Mouse (Mus musculus) liver, embryonic 13.5 days (tissue): ENCODE results near the gene Cul1. TPM values are rescaled to one million over a fixed set of nuclear protein-coding genes. Genes with fewer than 3 reads are reported as not detected.

ENCODE experiments used
- ATAC-seq: fragments of 200-750 bp; cut with Nextera tagmentation; 2 replicates; pipeline ENCODE4 v1.8.0; 2017; ENCODE audit warnings: low read depth, mild to moderate bottlenecking, moderate number of reproducible peaks, moderate library complexity
- DNase-seq: peaks from one replicate; pipeline ENCODE4 v3.0.0; 2022
- H3K27ac ChIP-seq: fragments of 300-500 bp; sonication (generic); 2 replicates; pipeline ENCODE4 v1.5.1; 2015; ENCODE audit warnings: moderate library complexity, mild to moderate bottlenecking, inconsistent platforms
- H3K27me3 ChIP-seq: fragments of 300-500 bp; sonication (generic); 2 replicates; pipeline ENCODE4 v1.6.1; 2015; ENCODE audit warnings: mild to moderate bottlenecking, inconsistent platforms
- H3K36me3 ChIP-seq: fragments of 300-500 bp; sonication (generic); 2 replicates; pipeline ENCODE4 v1.6.1; 2015; ENCODE audit warnings: mild to moderate bottlenecking, inconsistent platforms
- H3K4me1 ChIP-seq: fragments of 300-500 bp; sonication (generic); replicated peaks from 2 replicates; pipeline ENCODE4 v1.6.1; 2015; ENCODE audit warnings: inconsistent platforms
- H3K4me2 ChIP-seq: fragments of 300-500 bp; sonication (generic); 2 replicates; pipeline ENCODE4 v1.6.1; 2015; ENCODE audit warnings: inconsistent platforms, mild to moderate bottlenecking, moderate library complexity
- H3K4me3 ChIP-seq: fragments of 300-500 bp; sonication (generic); replicated peaks from 2 replicates; pipeline ENCODE4 v1.5.1; 2015; ENCODE audit warnings: mild to moderate bottlenecking, inconsistent platforms
- H3K9ac ChIP-seq: fragments of 300-500 bp; sonication (generic); 2 replicates; pipeline ENCODE4 v1.6.1; 2015; ENCODE audit warnings: mild to moderate bottlenecking, inconsistent platforms
- H3K9me3 ChIP-seq: fragments of 300-500 bp; sonication (generic); replicated peaks from 2 replicates; pipeline ENCODE4 v1.6.1; 2016; ENCODE audit warnings: inconsistent platforms
- WGBS: fragments of 180-500 bp; shearing (Covaris S2); methylation state at CpG from one replicate; pipeline ENCODE4 v1.1.7; 2015; ENCODE audit not compliant: insufficient replicate concordance; 5-methylcytosine and 5-hydroxymethylcytosine counted together
- polyA plus RNA-seq: library from polyadenylated mRNA; unstranded; fragments of >200 nt; fragmentation: Nextera tagmentation; extraction: Ambion mirVana; gene quantifications from 2 replicates; pipeline ENCODE4 v1.2.1, GENCODE M21; 2015

The Cul1 gene
- polyA plus RNA-seq, 1 experiment from 2014 or later, result 75.4 TPM

DNA sequence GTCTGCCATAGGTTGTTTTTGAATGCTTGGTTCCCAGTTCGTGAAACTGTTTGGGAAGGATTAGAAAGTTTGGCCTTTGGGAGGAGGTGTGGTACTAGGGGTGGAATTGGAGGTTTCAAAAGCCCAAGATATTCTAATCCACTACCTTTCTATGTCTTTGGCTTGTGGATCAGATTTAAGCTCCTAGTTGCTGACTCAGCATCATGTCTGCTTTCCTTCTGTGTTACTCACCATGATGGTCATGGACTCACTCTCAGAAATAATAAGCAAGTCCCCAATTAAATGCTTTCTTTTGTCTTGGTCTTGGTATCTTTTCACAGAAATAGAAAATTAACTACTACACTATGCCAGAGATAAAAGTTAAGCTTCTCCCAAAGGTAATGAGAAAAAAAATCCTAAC lies 5.5 kb upstream of the Cul1 start:
- DNase-seq (no peak), ATAC-seq (no peak)
- no peak overlapping the region for H3K9ac ChIP-seq
- peaks cover 3% of the 10 kb centered on the region for H3K4me1 ChIP-seq
- H3K4me2 ChIP-seq, result no peak overlapping the region
- no peak overlapping the region for H3K27ac ChIP-seq
- H3K4me3 ChIP-seq, result no peak overlapping the region
- no peaks in the 10 kb centered on the region for H3K9me3 ChIP-seq
- H3K36me3 ChIP-seq, result no peaks in the 10 kb centered on the region
- 69% methylated on average over 1 of the region's 1 CpGs for WGBS
- H3K27me3 ChIP-seq, result no peaks in the 10 kb centered on the region

DNA sequence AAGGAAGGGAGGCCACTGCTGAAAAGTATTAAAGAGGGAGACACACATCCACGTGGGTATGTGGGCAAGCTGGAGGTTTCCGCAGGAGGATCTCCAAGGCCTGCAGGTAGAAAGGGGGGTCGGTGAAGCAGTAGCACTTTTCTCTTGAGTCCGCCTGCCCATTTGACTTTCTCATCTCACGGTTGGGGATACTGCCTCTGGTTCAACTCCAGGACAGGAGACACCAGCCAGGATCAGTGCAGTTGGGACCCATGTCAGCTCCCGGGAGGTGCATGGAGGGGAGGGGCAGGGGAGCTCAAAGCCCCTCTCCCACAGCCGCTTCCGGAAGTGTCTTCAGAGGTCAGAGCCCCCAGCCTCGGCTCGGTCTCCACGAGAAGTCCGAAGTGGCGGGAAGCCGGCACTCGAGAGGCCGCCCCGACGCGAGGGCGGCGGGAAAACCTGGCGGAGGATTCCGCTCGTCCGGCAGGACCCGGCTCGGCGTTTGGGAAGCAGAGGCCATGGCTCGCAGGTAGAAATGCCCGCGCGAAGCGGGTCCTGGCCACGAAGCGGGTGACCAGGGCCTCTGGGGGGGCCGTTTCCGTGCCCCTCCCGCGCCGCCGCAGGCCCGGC lies 428 bp downstream of the Cul1 start:
- peak; percentile 68 for DNase-seq
- peak overlapping the region; percentile 86 for H3K4me2 ChIP-seq

DNA sequence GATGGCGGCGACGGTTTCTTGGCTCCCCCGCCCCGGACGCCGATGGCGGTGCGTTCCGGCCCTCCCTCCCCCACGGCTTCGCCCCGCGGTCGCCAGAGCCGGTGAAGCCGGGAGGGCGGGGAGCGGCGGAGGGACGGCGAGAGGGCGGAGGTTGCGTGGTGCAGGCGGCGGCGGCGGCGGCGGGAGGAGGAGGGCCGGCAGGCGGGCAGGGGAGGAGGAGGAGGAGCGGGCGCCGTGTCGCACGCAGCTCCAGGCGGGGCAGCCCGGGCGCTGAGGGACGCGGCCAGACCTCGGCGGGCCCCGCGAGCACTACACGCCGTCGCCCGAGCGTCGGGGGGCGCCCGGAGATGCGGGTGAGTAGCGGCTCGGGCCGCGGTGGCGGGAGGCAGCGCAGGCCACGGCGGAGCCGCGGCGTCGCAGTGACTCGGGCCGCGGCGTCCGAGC lies 955 bp downstream of the Cul1 start:
- ATAC-seq (peak; percentile 89), DNase-seq (peak; percentile 82)
- no peaks in the 10 kb centered on the region for H3K36me3 ChIP-seq
- H3K27ac ChIP-seq, result peak overlapping the region; percentile 95
- peak overlapping the region; percentile 98 for H3K4me3 ChIP-seq
- WGBS, result 0% methylated on average over 54 of the region's 72 CpGs
- peaks cover 44% of the 10 kb centered on the region for H3K4me1 ChIP-seq
- peak overlapping the region; percentile 86 for H3K4me2 ChIP-seq
- H3K27me3 ChIP-seq, result no peaks in the 10 kb centered on the region
- H3K9ac ChIP-seq, result peak overlapping the region; percentile 99
- no peaks in the 10 kb centered on the region for H3K9me3 ChIP-seq

More for the DNA sequence above, 428 bp downstream of the Cul1 start:
- H3K27me3 ChIP-seq, result no peaks in the 10 kb centered on the region
- H3K36me3 ChIP-seq, result no peaks in the 10 kb centered on the region
- peak overlapping the region; percentile 95 for H3K27ac ChIP-seq
- H3K4me3 ChIP-seq, result peak overlapping the region; percentile 98
- H3K4me1 ChIP-seq, result peaks cover 41% of the 10 kb centered on the region
- H3K9me3 ChIP-seq, result no peaks in the 10 kb centered on the region
- ATAC-seq, result peak; percentile 47
- peak overlapping the region; percentile 99 for H3K9ac ChIP-seq
- under 1% methylated on average over 42 of the region's 42 CpGs for WGBS

DNA sequence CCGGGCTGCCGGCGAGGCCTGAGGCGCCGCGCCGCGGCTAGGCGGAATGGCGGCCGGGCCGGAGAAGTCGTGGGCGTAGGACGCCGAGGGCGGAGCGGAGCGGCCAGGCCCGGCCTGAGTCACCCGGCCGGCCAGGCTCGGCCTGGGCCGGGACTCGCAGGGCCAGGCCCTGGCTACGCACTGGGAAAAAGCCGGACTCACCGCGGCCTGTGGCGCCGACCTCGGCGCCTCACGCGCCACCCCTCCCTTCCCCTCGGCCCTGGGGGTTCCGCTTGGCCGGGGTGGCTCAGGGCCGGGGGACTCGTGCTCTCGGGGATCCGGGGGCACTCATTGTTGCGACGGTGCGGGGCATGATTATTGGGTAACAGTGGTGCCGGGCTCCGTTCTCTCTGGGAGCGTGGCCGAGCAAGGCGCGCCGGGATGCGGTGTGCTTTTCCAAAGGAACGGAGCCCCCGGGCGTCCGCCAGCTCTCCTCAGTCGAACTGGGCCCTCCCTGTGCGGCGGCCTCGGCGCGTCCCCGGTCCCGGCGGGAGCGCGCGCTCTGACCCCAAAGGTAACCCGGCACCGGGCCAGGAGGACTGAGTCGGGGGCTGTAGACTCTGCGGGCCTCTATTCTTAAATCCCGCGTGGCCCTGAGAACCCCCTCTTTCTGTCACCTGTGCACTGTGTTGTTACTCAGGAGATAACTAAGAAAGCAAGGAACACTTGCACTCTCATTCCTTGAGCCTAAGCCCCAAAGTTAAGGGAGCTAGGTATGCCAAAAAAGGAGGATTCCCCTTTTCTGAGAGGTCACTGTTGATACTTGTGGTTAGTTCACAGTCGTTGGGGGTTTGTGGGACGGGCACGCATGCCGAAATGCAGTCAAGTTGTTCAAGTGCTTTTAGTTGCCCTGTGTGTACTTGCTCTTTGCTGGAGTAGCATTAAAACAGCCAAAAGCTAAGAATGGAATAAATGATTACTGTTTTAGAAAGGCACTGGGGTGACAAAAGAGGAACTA lies 1.7 kb downstream of the Cul1 start:
- no peaks in the 10 kb centered on the region for H3K9me3 ChIP-seq
- DNase-seq, result peak; percentile 66
- ATAC-seq, result peak; percentile 80
- H3K27ac ChIP-seq, result peak overlapping the region; percentile 95
- peak overlapping the region; percentile 99 for H3K9ac ChIP-seq
- H3K4me2 ChIP-seq, result peak overlapping the region; percentile 86
- H3K4me1 ChIP-seq, result peaks cover 44% of the 10 kb centered on the region
- H3K4me3 ChIP-seq, result peak overlapping the region; percentile 98
- no peaks in the 10 kb centered on the region for H3K36me3 ChIP-seq
- WGBS, result under 1% methylated on average over 79 of the region's 79 CpGs
- no peaks in the 10 kb centered on the region for H3K27me3 ChIP-seq

DNA sequence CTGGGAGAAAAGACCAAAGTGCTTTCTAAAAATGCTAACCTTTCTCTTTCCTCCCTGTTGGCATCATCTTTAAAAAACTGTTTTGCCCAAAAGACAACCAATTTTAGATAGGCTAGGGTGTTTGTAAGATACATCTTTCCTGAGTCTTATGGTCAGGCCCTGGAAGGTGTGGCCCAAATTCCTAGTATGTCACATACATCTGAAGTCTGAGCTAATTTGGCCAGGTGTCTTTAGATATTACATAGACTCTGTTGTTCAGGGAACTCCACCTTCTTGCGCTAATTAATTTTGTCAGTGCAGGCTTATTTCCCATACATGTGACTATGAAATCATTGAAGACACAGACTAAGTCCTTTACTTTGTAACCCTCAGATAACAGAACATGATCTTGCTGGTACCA lies 2.6 kb downstream of the Cul1 start:
- Histone ChIP-seq H3K4me3 (peak overlapping the region; percentile 98), H3K36me3 (no peaks in the 10 kb centered on the region), H3K27ac (peak overlapping the region; percentile 95; the same call in 1 of the 2 replicates), H3K9me3 (no peaks in the 10 kb centered on the region), H3K9ac (peak overlapping the region; percentile 99), H3K4me2 (peak overlapping the region; percentile 86), H3K27me3 (no peaks in the 10 kb centered on the region), H3K4me1 (peaks cover 44% of the 10 kb centered on the region)
- no peak for ATAC-seq
- WGBS, result 43% methylated on average over 1 of the region's 1 CpGs
- no peak for DNase-seq

DNA sequence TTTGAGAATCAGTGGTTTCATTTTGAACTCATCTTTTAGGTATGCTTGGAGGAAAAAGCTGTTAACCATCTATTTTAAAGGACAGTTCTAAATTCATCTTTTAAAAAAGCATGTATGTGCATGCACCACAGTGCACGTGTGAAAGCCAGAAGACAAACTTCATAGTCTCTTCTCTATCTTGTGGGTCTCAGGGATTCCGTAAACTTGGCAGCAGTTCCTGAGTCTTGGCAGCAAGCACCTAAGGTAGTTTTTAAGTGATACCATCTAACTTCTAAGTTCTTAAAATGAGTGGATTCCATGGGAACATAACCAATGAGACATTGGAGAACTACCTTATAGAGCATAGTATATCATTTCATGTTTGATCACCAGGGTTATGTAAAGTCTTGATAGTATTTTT lies 3.7 kb downstream of the Cul1 start:
- Histone ChIP-seq H3K4me2 (no peak overlapping the region), H3K27ac (no peak overlapping the region), H3K9ac (peak overlapping the region; percentile 44), H3K36me3 (no peaks in the 10 kb centered on the region), H3K27me3 (no peaks in the 10 kb centered on the region), H3K4me1 (peaks cover 44% of the 10 kb centered on the region), H3K4me3 (no peak overlapping the region), H3K9me3 (no peaks in the 10 kb centered on the region)
- WGBS, result 72% methylated on average over 2 of the region's 2 CpGs
- ATAC-seq (no peak), DNase-seq (no peak)

DNA sequence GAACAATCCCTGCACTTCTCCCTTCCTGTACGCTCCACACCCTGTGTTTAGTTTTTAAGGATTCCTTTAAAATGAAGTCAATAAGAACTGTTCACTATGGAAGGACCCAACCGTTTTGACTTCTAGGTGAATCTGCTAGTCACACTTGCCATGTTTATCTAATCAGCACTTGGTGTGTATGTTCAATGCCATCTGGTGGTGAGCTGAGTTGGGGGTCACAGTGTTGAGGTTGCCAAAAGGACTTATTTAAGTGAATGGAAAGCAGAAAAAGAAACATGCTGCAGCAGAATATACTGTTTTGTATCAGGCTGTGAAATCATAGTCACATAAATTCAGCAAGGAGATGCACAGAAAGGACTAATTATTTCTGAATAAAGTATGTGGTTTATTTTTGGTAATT lies 12.2 kb downstream of the Cul1 start:
- 27% methylated on average over 2 of the region's 2 CpGs for WGBS
- H3K27ac ChIP-seq, result no peak overlapping the region
- H3K27me3 ChIP-seq, result no peaks in the 10 kb centered on the region
- H3K4me1 ChIP-seq, result peaks cover 52% of the 10 kb centered on the region
- peaks cover 3% of the 10 kb centered on the region; the same call in 1 of the 2 replicates for H3K9me3 ChIP-seq
- ATAC-seq (peak; percentile 69; the same call in 1 of the 2 replicates), DNase-seq (peak; percentile 38)
- H3K36me3 ChIP-seq, result no peaks in the 10 kb centered on the region
- H3K9ac ChIP-seq, result no peak overlapping the region
- no peak overlapping the region for H3K4me3 ChIP-seq
- no peak overlapping the region for H3K4me2 ChIP-seq

DNA sequence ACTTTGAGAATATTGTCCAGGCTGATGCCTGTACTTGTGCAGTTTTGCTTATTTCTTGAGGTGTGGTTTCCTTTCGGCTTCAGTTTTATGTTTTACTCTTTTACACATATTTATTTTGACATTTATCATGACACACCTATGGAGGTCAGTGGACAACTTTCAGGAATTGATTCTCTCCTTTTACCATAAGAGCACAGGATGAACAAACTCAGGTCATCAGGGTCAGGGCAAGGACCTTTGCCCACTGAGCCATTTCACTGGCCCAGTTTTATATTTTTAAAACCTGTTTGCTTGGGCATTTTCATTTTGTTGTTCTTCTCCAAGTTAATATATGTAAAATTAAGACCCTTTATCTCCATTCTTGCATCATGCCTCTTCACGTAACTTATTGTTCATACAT lies 13.3 kb downstream of the Cul1 start:
- Histone ChIP-seq H3K36me3 (no peaks in the 10 kb centered on the region), H3K9ac (no peak overlapping the region), H3K4me1 (peaks cover 52% of the 10 kb centered on the region), H3K4me2 (no peak overlapping the region), H3K4me3 (no peak overlapping the region), H3K27me3 (no peaks in the 10 kb centered on the region), H3K9me3 (peaks cover 3% of the 10 kb centered on the region; the same call in 1 of the 2 replicates), H3K27ac (no peak overlapping the region)
- WGBS, result 76% methylated on average over 2 of the region's 2 CpGs
- ATAC-seq, result no peak
- no peak for DNase-seq

DNA sequence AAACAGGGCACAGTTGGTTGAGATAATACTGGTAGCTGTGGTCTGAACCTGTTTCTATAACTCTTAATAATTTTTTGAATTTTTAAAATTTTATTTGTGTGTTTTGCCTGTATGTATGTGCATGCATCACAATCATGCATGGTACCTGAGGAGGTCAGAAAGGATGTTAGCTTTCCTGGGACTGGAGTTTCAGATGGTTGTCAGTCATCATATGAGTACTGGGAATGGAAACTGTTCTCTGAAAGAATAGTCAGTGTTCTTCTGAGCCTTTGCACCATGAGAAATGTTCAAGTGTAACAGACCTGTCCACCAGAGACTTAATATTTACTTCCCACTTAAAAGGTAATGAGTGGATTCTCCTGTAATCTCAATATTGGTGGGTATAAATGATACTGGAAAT lies 13.9 kb downstream of the Cul1 start:
- H3K4me1 ChIP-seq, result peaks cover 53% of the 10 kb centered on the region
- no peaks in the 10 kb centered on the region for H3K36me3 ChIP-seq
- no peak overlapping the region for H3K4me3 ChIP-seq
- no peaks in the 10 kb centered on the region for H3K27me3 ChIP-seq
- no peak for ATAC-seq
- no peak overlapping the region for H3K9ac ChIP-seq
- H3K27ac ChIP-seq, result no peak overlapping the region
- peaks cover 3% of the 10 kb centered on the region; the same call in 1 of the 2 replicates for H3K9me3 ChIP-seq
- no peak overlapping the region for H3K4me2 ChIP-seq
- DNase-seq, result no peak

DNA sequence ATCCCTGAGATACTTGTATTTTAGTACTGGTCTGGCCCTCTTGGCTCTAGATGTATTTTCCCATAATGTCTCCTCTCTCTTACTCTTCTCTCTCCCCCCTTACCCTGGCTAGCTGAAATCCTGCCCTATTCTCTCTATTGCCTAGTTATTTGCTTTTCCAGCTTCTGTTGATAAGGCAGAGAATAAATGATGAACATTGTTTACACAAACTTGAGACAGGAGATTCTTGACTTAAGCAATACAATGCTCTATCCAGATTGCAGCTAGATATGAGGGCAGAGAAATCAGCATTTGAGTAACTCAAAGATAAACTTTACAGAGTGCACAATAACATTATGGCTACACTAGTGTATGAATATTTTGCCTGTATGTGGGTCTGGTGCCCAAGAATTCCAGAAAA lies 16.6 kb downstream of the Cul1 start:
- no peak for ATAC-seq
- no peak for DNase-seq

DNA sequence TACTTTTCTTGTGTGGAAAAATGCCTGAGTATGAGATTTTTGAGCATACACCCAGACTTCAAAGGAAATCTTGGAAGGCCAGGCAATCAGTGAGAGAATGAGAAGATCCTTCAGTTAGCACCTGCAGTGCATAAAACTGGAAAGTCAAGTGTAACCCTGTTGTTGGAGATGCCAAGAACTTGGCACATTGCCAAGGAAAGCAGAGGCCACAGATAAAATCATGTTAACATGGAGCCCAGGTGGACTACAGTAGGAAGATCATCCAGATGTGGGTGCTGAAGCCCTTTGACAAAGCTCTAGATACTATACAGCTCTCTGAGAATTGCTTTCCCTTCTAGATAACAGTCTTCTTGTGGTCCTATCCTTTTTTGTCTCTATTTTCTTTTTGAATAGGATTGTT lies 19.2 kb downstream of the Cul1 start:
- peaks cover 8% of the 10 kb centered on the region for H3K4me1 ChIP-seq
- H3K9me3 ChIP-seq, result peaks cover 3% of the 10 kb centered on the region; the same call in 1 of the 2 replicates
- ATAC-seq (no peak), DNase-seq (no peak)
- H3K27me3 ChIP-seq, result no peaks in the 10 kb centered on the region
- no peak overlapping the region for H3K4me2 ChIP-seq
- 0 out of 2 replicates have a peak, but pooled peaks cover 3% of the 10 kb centered on the region for H3K36me3 ChIP-seq
- no peak overlapping the region for H3K9ac ChIP-seq
- H3K4me3 ChIP-seq, result no peak overlapping the region
- no peak overlapping the region for H3K27ac ChIP-seq

More for the DNA sequence above, 16.6 kb downstream of the Cul1 start:
- H3K27ac ChIP-seq, result no peak overlapping the region
- H3K4me1 ChIP-seq, result peaks cover 32% of the 10 kb centered on the region
- no peak overlapping the region for H3K4me2 ChIP-seq
- peaks cover 3% of the 10 kb centered on the region; the same call in 1 of the 2 replicates for H3K9me3 ChIP-seq
- H3K9ac ChIP-seq, result no peak overlapping the region
- no peaks in the 10 kb centered on the region for H3K27me3 ChIP-seq
- H3K36me3 ChIP-seq, result no peaks in the 10 kb centered on the region
- no peak overlapping the region for H3K4me3 ChIP-seq
